Mouse (Mus musculus): ENCODE measurements around the gene Nipal1. TPM values are rescaled to one million over a fixed set of nuclear protein-coding genes. Genes with fewer than 3 reads are reported as not detected.
A peak's percentile ranks its signal among the peaks of the same experiment; 100 is the strongest.

Gene Nipal1
- polyA plus RNA-seq, 1 experiment from 2014 or later = 0.50 TPM

GRCm38 (mm10) chr5:72702202-72702601 is 54.6 kb downstream of the Nipal1 start:
- Histone ChIP-seq H3K9ac (replicated peaks; ENCODE audit: low read depth, low read length) (no peak overlapping the region), H3K9me3 (ENCODE audit: control insufficient read depth, low read length) (no peaks in the 10 kb centered on the region; the same call in 1 of the 2 replicates), H3K36me3 (ENCODE audit: control insufficient read depth, insufficient read depth, low read length) (no peaks in the 10 kb centered on the region), H3K27ac (ENCODE audit: low read depth, low read length) (no peak overlapping the region), H3K4me1 (ENCODE audit: control insufficient read depth, insufficient read depth, low read length) (no peaks in the 10 kb centered on the region), H3K4me3 (ENCODE audit: low read depth, low read length) (no peak overlapping the region), H3K27me3 (ENCODE audit: control insufficient read depth, insufficient read depth, low read length) (no peaks in the 10 kb centered on the region), H3K4me2 (ENCODE audit: low read depth, low read length) (no peak overlapping the region)
- no peak for ATAC-seq (ENCODE audit: low read depth)

- WGBS = 59% methylated on average over 10 of the region's 10 CpGs
- no peaks in the 10 kb centered on the region for H3K27me3 ChIP-seq (ENCODE audit: control insufficient read depth, insufficient read depth, low read length)
- no peak overlapping the region for H3K4me2 ChIP-seq (ENCODE audit: low read depth, low read length)
- no peak overlapping the region for H3K4me3 ChIP-seq (ENCODE audit: low read depth, low read length)
- H3K4me1 ChIP-seq (ENCODE audit: control insufficient read depth, insufficient read depth, low read length) = no peaks in the 10 kb centered on the region
- ATAC-seq (ENCODE audit: low read depth) = no peak
- H3K27ac ChIP-seq (ENCODE audit: low read depth, low read length) = no peak overlapping the region
- no peaks in the 10 kb centered on the region; the same call in 1 of the 2 replicates for H3K9me3 ChIP-seq (ENCODE audit: control insufficient read depth, low read length)
- no peak overlapping the region for H3K9ac ChIP-seq (replicated peaks; ENCODE audit: low read depth, low read length)
- no peaks in the 10 kb centered on the region for H3K36me3 ChIP-seq (ENCODE audit: control insufficient read depth, insufficient read depth, low read length)
These were observed 58.5 kb downstream of the Nipal1 start for GRCm38 (mm10) chr5:72706095-72706494.

- H3K4me1 ChIP-seq (ENCODE audit: control insufficient read depth, insufficient read depth, low read length) = no peaks in the 10 kb centered on the region
- WGBS = 58% methylated on average over 10 of the region's 10 CpGs
- no peak overlapping the region for H3K4me3 ChIP-seq (ENCODE audit: low read depth, low read length)
- H3K27me3 ChIP-seq (ENCODE audit: control insufficient read depth, insufficient read depth, low read length) = no peaks in the 10 kb centered on the region
- no peak overlapping the region for H3K4me2 ChIP-seq (ENCODE audit: low read depth, low read length)
- ATAC-seq (ENCODE audit: low read depth) = no peak
- no peaks in the 10 kb centered on the region; the same call in 1 of the 2 replicates for H3K9me3 ChIP-seq (ENCODE audit: control insufficient read depth, low read length)
- no peak overlapping the region for H3K27ac ChIP-seq (ENCODE audit: low read depth, low read length)
- H3K9ac ChIP-seq (replicated peaks; ENCODE audit: low read depth, low read length) = no peak overlapping the region
- H3K36me3 ChIP-seq (ENCODE audit: control insufficient read depth, insufficient read depth, low read length) = no peaks in the 10 kb centered on the region
These were observed 59.1 kb downstream of the Nipal1 start for GRCm38 (mm10) chr5:72706722-72707121.

DNA sequence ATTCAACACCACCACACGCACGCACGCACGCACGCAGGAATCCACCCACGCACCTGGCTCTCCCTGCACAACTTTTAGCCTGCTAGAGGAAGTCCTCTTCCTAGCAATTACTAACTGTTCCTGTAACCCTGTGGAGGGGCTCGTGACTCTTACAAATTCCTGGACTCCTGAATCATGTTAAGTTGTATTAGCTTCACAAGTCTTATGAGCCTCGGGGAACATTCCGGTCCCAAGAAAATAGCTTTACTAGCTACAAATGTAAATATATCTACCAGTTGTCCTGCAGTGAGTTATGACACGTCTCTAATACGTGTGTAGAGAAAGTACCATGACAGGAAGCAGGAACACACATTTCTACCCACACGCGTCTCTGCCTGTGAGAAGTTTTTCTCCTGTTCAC is 61.9 kb downstream of the Nipal1 start:
- no peak overlapping the region for H3K4me2 ChIP-seq (ENCODE audit: low read depth, low read length)
- no peaks in the 10 kb centered on the region; the same call in 1 of the 2 replicates for H3K9me3 ChIP-seq (ENCODE audit: control insufficient read depth, low read length)
- no peaks in the 10 kb centered on the region for H3K4me1 ChIP-seq (ENCODE audit: control insufficient read depth, insufficient read depth, low read length)
- WGBS = 88% methylated on average over 13 of the region's 13 CpGs
- H3K27me3 ChIP-seq (ENCODE audit: control insufficient read depth, insufficient read depth, low read length) = no peaks in the 10 kb centered on the region
- no peak overlapping the region for H3K4me3 ChIP-seq (ENCODE audit: low read depth, low read length)
- H3K36me3 ChIP-seq (ENCODE audit: control insufficient read depth, insufficient read depth, low read length) = no peaks in the 10 kb centered on the region
- no peak overlapping the region for H3K27ac ChIP-seq (ENCODE audit: low read depth, low read length)
- no peak for ATAC-seq (ENCODE audit: low read depth)
- no peak overlapping the region for H3K9ac ChIP-seq (replicated peaks; ENCODE audit: low read depth, low read length)

DNA sequence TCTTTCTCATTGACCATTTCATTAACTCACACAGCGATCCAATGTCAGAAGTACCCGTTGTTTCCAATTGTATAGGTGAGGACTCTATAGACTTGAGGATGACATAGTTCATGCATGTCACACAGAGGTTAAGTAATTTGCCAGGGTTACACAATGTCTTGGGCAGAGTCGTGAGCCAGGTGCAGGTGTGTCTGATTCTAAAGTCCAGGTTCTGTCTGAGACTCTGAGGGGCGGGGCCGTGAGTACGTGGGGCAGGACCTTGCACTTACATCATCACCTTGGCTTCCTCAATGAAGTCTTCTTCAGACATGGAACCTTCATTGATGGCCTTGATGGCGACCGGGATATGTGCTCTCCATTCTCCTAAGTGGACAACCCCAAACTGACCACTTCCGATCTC is 62.4 kb downstream of the Nipal1 start:
- Histone ChIP-seq H3K9me3 (ENCODE audit: control insufficient read depth, low read length) (no peaks in the 10 kb centered on the region; the same call in 1 of the 2 replicates), H3K4me1 (ENCODE audit: control insufficient read depth, insufficient read depth, low read length) (no peaks in the 10 kb centered on the region), H3K36me3 (ENCODE audit: control insufficient read depth, insufficient read depth, low read length) (no peaks in the 10 kb centered on the region), H3K4me3 (ENCODE audit: low read depth, low read length) (no peak overlapping the region), H3K27me3 (ENCODE audit: control insufficient read depth, insufficient read depth, low read length) (no peaks in the 10 kb centered on the region), H3K4me2 (ENCODE audit: low read depth, low read length) (no peak overlapping the region), H3K9ac (replicated peaks; ENCODE audit: low read depth, low read length) (no peak overlapping the region), H3K27ac (ENCODE audit: low read depth, low read length) (no peak overlapping the region)
- no peak for ATAC-seq (ENCODE audit: low read depth)
- WGBS = 91% methylated on average over 9 of the region's 9 CpGs

GRCm38 (mm10) chr5:72710572-72711278 is 63.1 kb downstream of the Nipal1 start:
- ATAC-seq (ENCODE audit: low read depth) = peak; percentile 34; the same call in 1 of the 2 replicates
- H3K36me3 ChIP-seq (ENCODE audit: control insufficient read depth, insufficient read depth, low read length) = no peaks in the 10 kb centered on the region
- H3K9ac ChIP-seq (replicated peaks; ENCODE audit: low read depth, low read length) = no peak overlapping the region
- H3K4me2 ChIP-seq (ENCODE audit: low read depth, low read length) = no peak overlapping the region
- H3K9me3 ChIP-seq (ENCODE audit: control insufficient read depth, low read length) = no peaks in the 10 kb centered on the region
- H3K4me1 ChIP-seq (ENCODE audit: control insufficient read depth, insufficient read depth, low read length) = no peaks in the 10 kb centered on the region
- no peak overlapping the region for H3K4me3 ChIP-seq (ENCODE audit: low read depth, low read length)
- WGBS = 32% methylated on average over 4 of the region's 4 CpGs
- H3K27me3 ChIP-seq (ENCODE audit: control insufficient read depth, insufficient read depth, low read length) = no peaks in the 10 kb centered on the region
- no peak overlapping the region for H3K27ac ChIP-seq (ENCODE audit: low read depth, low read length)

- H3K36me3 ChIP-seq (ENCODE audit: control insufficient read depth, insufficient read depth, low read length) = no peaks in the 10 kb centered on the region
- H3K27ac ChIP-seq (ENCODE audit: low read depth, low read length) = no peak overlapping the region
- no peak overlapping the region for H3K4me3 ChIP-seq (ENCODE audit: low read depth, low read length)
- no peaks in the 10 kb centered on the region for H3K4me1 ChIP-seq (ENCODE audit: control insufficient read depth, insufficient read depth, low read length)
- no peaks in the 10 kb centered on the region for H3K9me3 ChIP-seq (ENCODE audit: control insufficient read depth, low read length)
- H3K4me2 ChIP-seq (ENCODE audit: low read depth, low read length) = no peak overlapping the region
- WGBS = 65% methylated on average over 7 of the region's 7 CpGs
- no peaks in the 10 kb centered on the region for H3K27me3 ChIP-seq (ENCODE audit: control insufficient read depth, insufficient read depth, low read length)
- no peak for ATAC-seq (ENCODE audit: low read depth)
- no peak overlapping the region for H3K9ac ChIP-seq (replicated peaks; ENCODE audit: low read depth, low read length)
These were observed 73.0 kb downstream of the Nipal1 start for GRCm38 (mm10) chr5:72720587-72720986.

Other genes with a start within 250 kb of the Nipal1 start
- 1.2 and 2.4 TPM in 2 replicates for gene Corin, start 143.3 kb upstream of the Nipal1 start, polyA plus RNA-seq (2014; fragmentation: Nextera tagmentation; extraction: Ambion mirVana)
- gene Nfxl1, start 88.1 kb upstream of the Nipal1 start, polyA plus RNA-seq (2014; fragmentation: Nextera tagmentation; extraction: Ambion mirVana) = 18.5 and 23.0 TPM in 2 replicates
- gene Zar1, start 66.5 kb upstream of the Nipal1 start, polyA plus RNA-seq (2014; fragmentation: Nextera tagmentation; extraction: Ambion mirVana) = 5.9 and 6.9 TPM in 2 replicates
- 7.3 TPM in 2 replicates for gene Gm5868, start 60.2 kb upstream of the Nipal1 start, polyA plus RNA-seq (2014; fragmentation: Nextera tagmentation; extraction: Ambion mirVana)
- not detected in 2 replicates for gene Cnga1, start 3.5 kb upstream of the Nipal1 start, polyA plus RNA-seq (2014; fragmentation: Nextera tagmentation; extraction: Ambion mirVana)
- 0.12 and 0.22 TPM in 2 replicates for gene Txk, start 105.0 kb downstream of the Nipal1 start, polyA plus RNA-seq (2014; fragmentation: Nextera tagmentation; extraction: Ambion mirVana)
- gene Tec, start 220.7 kb downstream of the Nipal1 start, polyA plus RNA-seq (2014; fragmentation: Nextera tagmentation; extraction: Ambion mirVana) = 5.8 and 10.8 TPM in 2 replicates

Data from neural tube, embryonic 14.5 days (tissue).